Mouse (Mus musculus) C2C12 (cell line): ENCODE measurements around the gene Sgsh. TPM values are rescaled to one million over a fixed set of nuclear protein-coding genes. Genes with fewer than 3 reads are reported as not detected.

Source experiments
- H3K27me3 ChIP-seq: one replicate; pipeline ENCODE4 v1.6.1; 2011; ENCODE audit not compliant: control insufficient read depth, insufficient read depth, insufficient read length
- H3K36me3 ChIP-seq: one replicate; pipeline ENCODE4 v1.6.1; 2011; ENCODE audit not compliant: control insufficient read depth, insufficient read depth
- H3K4me3 ChIP-seq: one replicate; pipeline ENCODE4 v1.5.1; 2011; ENCODE audit warnings: mild to moderate bottlenecking, control low read depth; ENCODE audit not compliant: poor library complexity, insufficient read depth, severe bottlenecking
- H3K79me2 ChIP-seq: one replicate; pipeline ENCODE4 v1.6.1; 2011; ENCODE audit not compliant: control insufficient read depth, insufficient read depth
- H3K79me3 ChIP-seq: one replicate; pipeline ENCODE4 v1.6.1; 2011; ENCODE audit warnings: low read depth, control low read depth
- H3ac ChIP-seq: one replicate; pipeline ENCODE3; 2011; ENCODE audit warnings: low read depth; ENCODE audit not compliant: control insufficient read depth, insufficient read length
- CEBPB ChIP-seq: IDR thresholded peaks from one replicate; pipeline ENCODE4 v1.6.1; 2011; ENCODE audit warnings: low read depth, mild to moderate bottlenecking, control low read depth, moderate library complexity
- CTCF ChIP-seq: IDR thresholded peaks from one replicate; pipeline ENCODE4 v1.5.1; 2011; ENCODE audit not compliant: control insufficient read depth, insufficient read depth, insufficient read length
- FOSL1 ChIP-seq: IDR thresholded peaks from one replicate; pipeline ENCODE4 v1.8.0; 2011; ENCODE audit warnings: mild to moderate bottlenecking, low read length; ENCODE audit not compliant: poor library complexity, insufficient read depth, severe bottlenecking
- MAX ChIP-seq: IDR thresholded peaks from one replicate; pipeline ENCODE4 v1.6.1; 2011; ENCODE audit warnings: mild to moderate bottlenecking, control low read depth
- MYOD1 ChIP-seq: IDR thresholded peaks from one replicate; pipeline ENCODE4 v1.6.1; 2011; ENCODE audit warnings: low read depth; ENCODE audit not compliant: control insufficient read depth, insufficient read length
- MYOG ChIP-seq: IDR thresholded peaks from one replicate; pipeline ENCODE4 v1.6.1; 2011; ENCODE audit not compliant: control insufficient read depth, insufficient read length; ENCODE audit errors: extremely low read depth
- USF1 ChIP-seq: IDR thresholded peaks from one replicate; pipeline ENCODE4 v1.6.1; 2011; ENCODE audit warnings: low read depth, mild to moderate bottlenecking, control low read depth, moderate library complexity
- polyA plus RNA-seq: library from polyadenylated mRNA; unstranded; fragments of >200 nt; fragmentation: generic; extraction: Trizol; gene quantifications from one replicate; pipeline ENCODE4 v1.2.1, GENCODE M21; 2012; ENCODE audit warnings: missing spikeins

The Sgsh gene
- polyA plus RNA-seq, 1 experiment, result 2.3 TPM

DNA sequence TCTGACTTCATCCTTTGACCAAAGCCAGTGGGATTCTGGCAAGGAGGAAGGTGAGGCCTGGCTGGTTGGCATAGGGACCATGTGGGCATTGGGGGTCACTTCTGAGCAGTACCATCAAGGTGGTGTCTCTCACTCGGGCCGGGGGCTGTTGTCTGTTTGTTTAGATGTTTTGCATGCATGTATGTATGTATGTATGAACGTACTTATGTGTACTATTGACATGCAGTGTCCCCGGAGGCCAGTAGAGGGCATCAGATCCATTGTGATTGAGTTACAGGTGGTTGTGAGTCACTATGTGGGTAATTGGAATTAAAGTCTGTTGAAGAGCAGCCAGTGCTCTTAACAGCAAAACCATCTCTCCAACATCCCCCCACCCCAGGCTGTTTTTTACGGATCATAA lies 15.7 kb downstream of the Sgsh start:
- TF ChIP-seq CTCF (peak; percentile 60), USF1 (no peak)
- H3ac ChIP-seq, result no peak overlapping the region
- H3K4me3 ChIP-seq, result no peak overlapping the region
- no peaks in the 10 kb centered on the region for H3K79me2 ChIP-seq
- H3K27me3 ChIP-seq, result peaks cover 45% of the 10 kb centered on the region
- no peaks in the 10 kb centered on the region for H3K79me3 ChIP-seq
- no peaks in the 10 kb centered on the region for H3K36me3 ChIP-seq

DNA sequence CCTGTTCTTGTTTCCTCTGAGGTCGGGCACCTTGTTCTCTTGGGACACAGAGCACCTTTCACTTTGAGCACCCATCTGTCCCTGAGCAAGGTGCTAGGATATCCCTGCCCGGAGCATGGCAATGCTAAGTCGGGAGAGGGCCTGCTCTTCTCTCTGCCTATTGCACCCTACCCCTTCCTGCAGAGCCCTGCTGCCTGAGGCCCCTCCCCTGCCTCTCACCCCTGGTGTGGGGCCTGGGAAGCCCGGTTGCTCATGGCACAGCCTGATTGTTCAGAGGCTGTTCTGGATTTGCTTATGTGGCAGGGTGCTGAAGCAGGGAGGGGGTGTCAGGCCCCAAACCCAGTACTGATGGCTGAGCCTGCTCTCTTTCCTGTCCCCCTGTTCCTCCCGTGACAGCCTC lies 16.2 kb downstream of the Sgsh start:
- H3K36me3 ChIP-seq, result no peaks in the 10 kb centered on the region
- H3ac ChIP-seq, result no peak overlapping the region
- H3K79me3 ChIP-seq, result no peaks in the 10 kb centered on the region
- TF ChIP-seq MYOD1, result no peak
- no peak for TF ChIP-seq USF1
- no peak for TF ChIP-seq CTCF
- TF ChIP-seq FOSL1, result no peak
- TF ChIP-seq CEBPB, result no peak
- TF ChIP-seq MAX, result no peak
- TF ChIP-seq MYOG, result no peak
- H3K79me2 ChIP-seq, result no peaks in the 10 kb centered on the region
- no peak overlapping the region for H3K4me3 ChIP-seq
- peaks cover 40% of the 10 kb centered on the region for H3K27me3 ChIP-seq

DNA sequence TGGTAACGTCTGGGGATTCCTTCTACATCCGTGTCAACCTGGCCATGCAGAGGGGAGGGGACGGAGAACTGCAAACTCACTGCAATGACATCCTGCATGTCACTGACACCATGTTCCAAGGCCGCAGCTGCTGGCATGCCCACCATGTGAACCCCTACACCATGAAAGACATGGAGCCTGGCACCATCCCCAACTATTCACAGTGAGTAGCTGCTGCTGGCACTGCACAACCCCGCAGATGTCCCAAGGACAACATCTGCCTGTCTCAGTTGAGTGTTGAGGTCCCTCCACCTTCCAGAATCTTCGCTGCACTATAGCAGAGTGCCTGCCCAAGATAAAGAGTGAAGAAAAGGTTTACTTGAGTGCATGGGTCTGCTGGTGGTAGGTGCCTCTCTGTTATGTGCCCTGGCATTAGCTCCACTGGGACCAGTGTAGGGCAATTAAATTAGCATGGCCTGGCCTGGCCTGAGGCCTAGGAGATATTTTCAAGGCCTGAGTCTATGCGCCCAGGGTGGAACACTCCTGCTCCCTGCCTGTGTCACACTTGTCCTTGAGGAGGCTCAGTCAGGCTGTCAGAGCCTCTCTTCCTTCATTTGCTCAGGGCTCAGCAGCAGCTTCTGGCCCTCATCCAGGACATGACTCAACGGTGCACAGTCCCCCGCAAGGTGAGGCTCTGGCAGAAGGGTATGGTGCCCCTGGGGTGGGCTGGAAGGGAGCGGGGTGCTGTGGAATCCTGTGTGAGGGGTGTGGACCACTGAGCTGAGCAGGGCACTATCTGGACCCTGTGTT lies 16.9 kb downstream of the Sgsh start:
- Histone ChIP-seq H3K27me3 (peaks cover 39% of the 10 kb centered on the region), H3K36me3 (no peaks in the 10 kb centered on the region), H3K4me3 (no peak overlapping the region), H3ac (no peak overlapping the region), H3K79me2 (no peaks in the 10 kb centered on the region), H3K79me3 (no peaks in the 10 kb centered on the region)
- TF ChIP-seq MYOG, result no peak
- no peak for TF ChIP-seq CTCF

GRCm38 (mm10) chr11:119331970-119332369 lies 23.4 kb downstream of the Sgsh start:
- peaks cover 42% of the 10 kb centered on the region for H3K27me3 ChIP-seq
- no peaks in the 10 kb centered on the region for H3K36me3 ChIP-seq
- no peak for TF ChIP-seq FOSL1
- no peak for TF ChIP-seq MYOG
- no peak for TF ChIP-seq USF1
- no peak for TF ChIP-seq MYOD1
- no peak for TF ChIP-seq CEBPB
- TF ChIP-seq CTCF, result no peak
- no peak for TF ChIP-seq MAX
- no peak overlapping the region for H3K4me3 ChIP-seq
- no peaks in the 10 kb centered on the region for H3K79me2 ChIP-seq
- H3ac ChIP-seq, result no peak overlapping the region
- no peaks in the 10 kb centered on the region for H3K79me3 ChIP-seq

DNA sequence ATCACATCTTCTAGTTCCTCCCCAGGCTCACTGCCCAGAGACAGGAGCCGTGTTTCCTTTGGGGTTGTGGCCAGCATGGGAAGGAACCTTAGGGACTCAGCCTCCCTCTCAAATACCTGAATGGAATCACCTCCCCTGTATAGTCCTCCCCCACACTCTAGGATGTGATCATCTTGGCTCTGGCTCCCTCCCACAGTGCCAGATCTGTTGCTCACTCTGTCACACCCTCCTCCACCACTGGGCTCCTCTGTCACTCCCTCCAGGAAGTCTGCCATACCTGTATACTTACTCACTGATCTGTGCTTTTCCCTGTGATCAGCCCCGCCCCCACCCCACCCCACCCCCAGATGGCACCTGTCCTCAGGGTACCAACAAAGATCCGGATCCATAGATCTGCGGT lies 24.7 kb downstream of the Sgsh start:
- Histone ChIP-seq H3K79me3 (no peaks in the 10 kb centered on the region), H3K79me2 (no peaks in the 10 kb centered on the region), H3K36me3 (no peaks in the 10 kb centered on the region), H3ac (no peak overlapping the region), H3K27me3 (peaks cover 35% of the 10 kb centered on the region), H3K4me3 (no peak overlapping the region)
- TF ChIP-seq FOSL1 (no peak), CTCF (no peak), MAX (no peak), CEBPB (no peak), MYOG (no peak), USF1 (no peak)

GRCm38 (mm10) chr11:119325068-119325467 lies 30.3 kb downstream of the Sgsh start:
- TF ChIP-seq MYOD1 (no peak), CTCF (no peak), USF1 (no peak), MAX (no peak), CEBPB (no peak), MYOG (no peak), FOSL1 (no peak)
- H3K79me3 ChIP-seq, result no peaks in the 10 kb centered on the region

More at GRCm38 (mm10) chr11:119325068-119325467, 30.3 kb downstream of the Sgsh start:
- H3K36me3 ChIP-seq, result no peaks in the 10 kb centered on the region
- no peaks in the 10 kb centered on the region for H3K79me2 ChIP-seq
- no peak overlapping the region for H3K4me3 ChIP-seq
- H3K27me3 ChIP-seq, result peaks cover 21% of the 10 kb centered on the region
- no peak overlapping the region for H3ac ChIP-seq
